Mouse (Mus musculus) brain, embryonic 14.5 days (tissue): Measurements from ENCODE around the gene Gal3st3.

Experiments
- CTCF ChIP-seq: fragments of 200-500 bp; IDR thresholded peaks from 2 replicates; pipeline ENCODE4 v1.5.1; 2012; ENCODE audit warnings: inconsistent platforms, mild to moderate bottlenecking, moderate library complexity, borderline replicate concordance; ENCODE audit not compliant: insufficient read depth, insufficient read length; ENCODE audit errors: extremely low read depth
- POLR2A ChIP-seq: fragments of 200-500 bp; IDR thresholded peaks from 2 replicates; pipeline ENCODE4 v1.6.1; 2012; ENCODE audit warnings: mild to moderate bottlenecking, inconsistent platforms, borderline replicate concordance; ENCODE audit not compliant: poor library complexity, insufficient read depth, insufficient read length, severe bottlenecking; ENCODE audit errors: extremely low read depth

- TF ChIP-seq CTCF (no peak), POLR2A (no peak)
Measured at GRCm38 (mm10) chr19:5323801-5324200, 25.7 kb downstream of the Gal3st3 start.
